Mouse (Mus musculus) brown adipose tissue, adult 24 weeks (tissue): ENCODE data around the gene Bsg. TPM values are rescaled to one million over a fixed set of nuclear protein-coding genes. Genes with fewer than 3 reads are reported as not detected.
A peak's percentile ranks its signal among the peaks of the same experiment; 100 is the strongest.

Experiments used
- H3K27ac ChIP-seq: fragments of 200-500 bp; replicated peaks from 2 replicates; pipeline ENCODE4 v1.5.1; 2012; ENCODE audit warnings: low read depth, mild to moderate bottlenecking, low read length
- H3K4me1 ChIP-seq: fragments of 200-500 bp; 2 replicates; pipeline ENCODE4 v1.6.1; 2012; ENCODE audit warnings: low read length, mixed read lengths; ENCODE audit not compliant: control insufficient read depth, insufficient read depth, insufficient read length
- H3K4me3 ChIP-seq: fragments of 200-500 bp; 2 replicates; pipeline ENCODE4 v1.5.1; 2012; ENCODE audit warnings: low read depth, mild to moderate bottlenecking, low read length, moderate library complexity; ENCODE audit not compliant: insufficient read depth
- polyA plus RNA-seq: library from polyadenylated mRNA; stranded (reverse); fragments of >200 nt; gene quantifications from 2 replicates; pipeline ENCODE4 v1.2.4, GENCODE M21; 2012; ENCODE audit not compliant: missing spikeins, insufficient read depth, insufficient read length

Gene Bsg
- 495 and 669 TPM in 2 replicates for polyA plus RNA-seq

GRCm38 (mm10) chr10:79704065-79704969, at the start of gene Bsg:
TSS of gene Bsg (plus strand) at chr10:79704491.
- Histone ChIP-seq H3K4me3 (peak within 1 kb of the TSS; percentile 97), H3K27ac (peak within 1 kb of the TSS; percentile 89), H3K4me1 (peaks cover 30% of the 10 kb centered on the region)

GRCm38 (mm10) chr10:79654946-79655395, 49.3 kb upstream of the Bsg start:
- Histone ChIP-seq H3K27ac (no peak overlapping the region), H3K4me1 (no peaks in the 10 kb centered on the region), H3K4me3 (no peak overlapping the region)

- Histone ChIP-seq H3K4me1 (no peaks in the 10 kb centered on the region), H3K4me3 (no peak overlapping the region), H3K27ac (no peak overlapping the region)
Measured at GRCm38 (mm10) chr10:79658829-79659228, 45.5 kb upstream of the Bsg start.

GRCm38 (mm10) chr10:79660298-79660697, 44.0 kb upstream of the Bsg start:
- H3K4me1 ChIP-seq = no peaks in the 10 kb centered on the region
- no peak overlapping the region for H3K27ac ChIP-seq
- no peak overlapping the region for H3K4me3 ChIP-seq

GRCm38 (mm10) chr10:79661861-79662260, 42.4 kb upstream of the Bsg start:
- no peaks in the 10 kb centered on the region for H3K4me1 ChIP-seq
- no peak overlapping the region for H3K4me3 ChIP-seq
- H3K27ac ChIP-seq = no peak overlapping the region

GRCm38 (mm10) chr10:79664131-79664665, 40.1 kb upstream of the Bsg start, which contains the start of gene Madcam1:
TSS of gene Madcam1 (plus strand) at chr10:79664559.
- H3K4me1 ChIP-seq = no peaks in the 10 kb centered on the region
- H3K27ac ChIP-seq = no peak within 1 kb of the TSS
- no peak within 1 kb of the TSS for H3K4me3 ChIP-seq

- Histone ChIP-seq H3K27ac (no peak overlapping the region), H3K4me1 (peaks cover 2% of the 10 kb centered on the region), H3K4me3 (no peak overlapping the region)
Measured at GRCm38 (mm10) chr10:79665051-79665450, 39.2 kb upstream of the Bsg start.

- Histone ChIP-seq H3K4me1 (peaks cover 8% of the 10 kb centered on the region), H3K4me3 (no peak overlapping the region), H3K27ac (no peak overlapping the region)
Measured at GRCm38 (mm10) chr10:79666493-79666892, 37.8 kb upstream of the Bsg start.

- no peak overlapping the region for H3K27ac ChIP-seq
- H3K4me3 ChIP-seq = no peak overlapping the region
- peaks cover 8% of the 10 kb centered on the region for H3K4me1 ChIP-seq
Measured at GRCm38 (mm10) chr10:79668076-79668475, 36.2 kb upstream of the Bsg start.

- Histone ChIP-seq H3K27ac (peak within 1 kb of the TSS; percentile 92), H3K4me1 (peaks cover 8% of the 10 kb centered on the region), H3K4me3 (peak within 1 kb of the TSS; percentile 78)
Measured at GRCm38 (mm10) chr10:79668771-79669575, 35.3 kb upstream of the Bsg start, which contains the start of gene Tpgs1. TSS of gene Tpgs1 (plus strand) at chr10:79669369.

- H3K4me3 ChIP-seq = peak overlapping the region; percentile 78
- peak overlapping the region; percentile 79 for H3K27ac ChIP-seq
- peaks cover 8% of the 10 kb centered on the region for H3K4me1 ChIP-seq
Measured at GRCm38 (mm10) chr10:79669576-79670057, 34.7 kb upstream of the Bsg start.

- Histone ChIP-seq H3K27ac (no peak overlapping the region), H3K4me3 (peak overlapping the region; percentile 78)
Measured at GRCm38 (mm10) chr10:79670071-79670888, 34.0 kb upstream of the Bsg start.

GRCm38 (mm10) chr10:79671396-79672087, 32.7 kb upstream of the Bsg start:
- Histone ChIP-seq H3K4me1 (peaks cover 8% of the 10 kb centered on the region), H3K27ac (no peak overlapping the region), H3K4me3 (no peak overlapping the region)

More at GRCm38 (mm10) chr10:79670071-79670888, 34.0 kb upstream of the Bsg start:
- H3K4me1 ChIP-seq = peaks cover 8% of the 10 kb centered on the region

GRCm38 (mm10) chr10:79672088-79672455, 32.2 kb upstream of the Bsg start:
- no peak overlapping the region for H3K4me3 ChIP-seq
- H3K27ac ChIP-seq = no peak overlapping the region
- H3K4me1 ChIP-seq = peaks cover 8% of the 10 kb centered on the region
